Mouse (Mus musculus): ENCODE results near the gene Gm21983.
A peak's percentile ranks its signal among the peaks of the same experiment; 100 is the strongest.

- TF ChIP-seq CTCF (IDR thresholded peaks at IDR 0.05; ENCODE audit: control insufficient read depth, insufficient read depth, insufficient replicate concordance, low read depth, low read length), result peak; percentile 75; the same call in 1 of the 2 replicates
- TF ChIP-seq POLR2A (IDR thresholded peaks at IDR 0.05; ENCODE audit: control insufficient read depth, low read depth, low read length), result no peak
These were observed 4.1 kb upstream of the Gm21983 start for GRCm38 (mm10) chr7:27184964-27185363.

Data from testis, adult 2 months (tissue).